16 mouse cellular contexts compared by ENCODE assay signal in genomic region chr6:85335352-85335751, GRCm38 (mm10). TPM values are rescaled to one million over a fixed set of nuclear protein-coding genes. Genes with fewer than 3 reads are reported as not detected.
DNase-seq lines count a peak whose midpoint lies in the region; ATAC-seq and TF ChIP-seq lines count a peak whose summit lies in the region.
"Had no signal": no experiment of that assay in that cellular context is flagged by ENCODE, and none has a peak within 500 bp of the region (broad histone marks: within the 10 kb centered on the region; RNA-seq: fewer than 3 reads in every experiment).

No protein-coding gene starts in this region.

- ATAC-seq in stomach, embryonic 16.5 days (ENCODE audit: insufficient read depth, low FRiP score), result no peak
- ATAC-seq in stomach, postnatal 0 days (ENCODE audit: low FRiP score, low TSS enrichment), result no peak
- ATAC-seq: forebrain, embryonic 13.5 days; forebrain, embryonic 15.5 days; forebrain, postnatal 0 days had no signal

- H3K27me3 ChIP-seq in stomach, embryonic 16.5 days (ENCODE audit: control insufficient read depth, insufficient read depth, low read length), result no peaks in the 10 kb centered on the region
- H3K27me3 ChIP-seq in stomach, postnatal 0 days (ENCODE audit: control insufficient read depth, insufficient read depth, low read length), result no peaks in the 10 kb centered on the region
- H3K27me3 ChIP-seq: forebrain, embryonic 15.5 days had no signal

- no peak for TF ChIP-seq EP300 in stomach, postnatal 0 days (optimal IDR thresholded peaks at IDR 0.05)

- intact Hi-C loops in gastrocnemius, adult 2 months (cut with DNase I), result no loop called here

- no peak for TF ChIP-seq CTCF in stomach, postnatal 0 days (IDR thresholded peaks at IDR 0.05; ENCODE audit: low read depth)
- TF ChIP-seq CTCF in gastrocnemius, adult 2 months (IDR thresholded peaks at IDR 0.05), result no peak

- peak overlapping the region; percentile 13 for H3K27ac ChIP-seq in stomach, embryonic 16.5 days (ENCODE audit: low read length)
- H3K27ac ChIP-seq in stomach, postnatal 0 days (replicated peaks), result no peak overlapping the region
- no peak overlapping the region for H3K27ac ChIP-seq in gastrocnemius, adult 2 months
- H3K27ac ChIP-seq: embryonic facial prominence, embryonic 10.5 days; embryonic facial prominence, embryonic 12.5 days; forebrain, embryonic 13.5 days; forebrain, embryonic 15.5 days had no signal

- no peak overlapping the region for H3K4me3 ChIP-seq in stomach, embryonic 16.5 days (replicated peaks; ENCODE audit: low read length)
- H3K4me3 ChIP-seq in stomach, postnatal 0 days (ENCODE audit: low read depth, low read length), result no peak overlapping the region
- H3K4me3 ChIP-seq in gastrocnemius, adult 2 months, result no peak overlapping the region
- H3K4me3 ChIP-seq: embryonic facial prominence, embryonic 10.5 days; embryonic facial prominence, embryonic 12.5 days; forebrain, embryonic 13.5 days; forebrain, embryonic 15.5 days had no signal

- H3K4me1 ChIP-seq in stomach, embryonic 16.5 days (ENCODE audit: control insufficient read depth, insufficient read depth, low read length), result peaks cover 13% of the 10 kb centered on the region
- H3K4me1 ChIP-seq in stomach, postnatal 0 days (replicated peaks; ENCODE audit: control insufficient read depth, insufficient read depth), result peaks cover 3% of the 10 kb centered on the region; the same call in 1 of the 2 replicates

- DNase-seq in cerebellum, adult 9-10 months, result peak; percentile 40
- no peak for DNase-seq in cerebellum, adult 11 months
- peak; percentile 91 for DNase-seq in heart, adult 11 months
- no peak for DNase-seq in heart, adult 9 months (ENCODE audit: low spot score in 2 of 2)
- peak; percentile 11 for DNase-seq in stomach, postnatal 0 days (ENCODE audit: low spot score)
- DNase-seq in gastrocnemius, adult 2 months, result no peak
- DNase-seq: adrenal gland, adult 8-10 months; adrenal gland, postnatal 14 days; adrenal gland, postnatal 36 days; cerebellum, postnatal 10 days; forebrain, postnatal 0 days had no signal

- 63% methylated on average over 3 of the region's 3 CpGs for WGBS in stomach, embryonic 16.5 days
- 64% methylated on average over 3 of the region's 3 CpGs for WGBS in stomach, postnatal 0 days

- no peak overlapping the region for H3K4me2 ChIP-seq in stomach, embryonic 16.5 days (ENCODE audit: low read depth, low read length)
- H3K4me2 ChIP-seq in stomach, postnatal 0 days (replicated peaks; ENCODE audit: low read depth), result no peak overlapping the region
- H3K4me2 ChIP-seq: embryonic facial prominence, embryonic 12.5 days; forebrain, embryonic 13.5 days; forebrain, embryonic 15.5 days had no signal

- H3K36me3 ChIP-seq in stomach, embryonic 16.5 days (ENCODE audit: control insufficient read depth, insufficient read depth, low read length), result 0 out of 2 replicates have a peak, but pooled peaks cover 4% of the 10 kb centered on the region
- H3K36me3 ChIP-seq in stomach, postnatal 0 days (ENCODE audit: control insufficient read depth, insufficient read depth, low read length), result 0 out of 2 replicates have a peak, but pooled peaks cover 3% of the 10 kb centered on the region
- H3K36me3 ChIP-seq: embryonic facial prominence, embryonic 10.5 days; forebrain, embryonic 15.5 days had no signal

- H3K9me3 ChIP-seq in stomach, embryonic 16.5 days (replicated peaks; ENCODE audit: control insufficient read depth, low read length), result no peaks in the 10 kb centered on the region
- no peaks in the 10 kb centered on the region for H3K9me3 ChIP-seq in stomach, postnatal 0 days (ENCODE audit: control insufficient read depth, low read length)
- H3K9me3 ChIP-seq: embryonic facial prominence, embryonic 10.5 days; embryonic facial prominence, embryonic 12.5 days; forebrain, embryonic 13.5 days; forebrain, embryonic 15.5 days had no signal

- peak overlapping the region; percentile 38; the same call in 1 of the 2 replicates for H3K9ac ChIP-seq in stomach, embryonic 16.5 days (ENCODE audit: low read length)
- H3K9ac ChIP-seq in stomach, postnatal 0 days (ENCODE audit: low read length), result no peak overlapping the region
- H3K9ac ChIP-seq: embryonic facial prominence, embryonic 12.5 days; forebrain, embryonic 13.5 days; forebrain, embryonic 15.5 days; forebrain, postnatal 0 days had no signal

RNA-seq across cellular contexts. Expression of gene Sfxn5, which starts 2.1 kb away (rescaled TPM):
- 10.7 and 11.0 TPM in 2 replicates for polyA plus RNA-seq in stomach, embryonic 16.5 days (2015; fragmentation: Nextera tagmentation; extraction: Ambion mirVana)
- 8.4 and 8.9 TPM in 2 replicates for polyA plus RNA-seq in stomach, postnatal 0 days (2015; fragmentation: Nextera tagmentation; extraction: Ambion mirVana)
- total RNA-seq in gastrocnemius, adult 2 months (2021), result 1 to 10 TPM; 5.9 to 7.3 TPM

RNA-seq across cellular contexts. Expression of gene Rab11fip5, which starts 39.1 kb away (rescaled TPM):
- 10.1 and 10.2 TPM in 2 replicates for polyA plus RNA-seq in stomach, embryonic 16.5 days (2015; fragmentation: Nextera tagmentation; extraction: Ambion mirVana)
- 7.6 and 8.3 TPM in 2 replicates for polyA plus RNA-seq in stomach, postnatal 0 days (2015; fragmentation: Nextera tagmentation; extraction: Ambion mirVana)
- total RNA-seq in gastrocnemius, adult 2 months (2021), result 10 to 100 TPM; 24.2 to 28.2 TPM

Comparison
In these comparisons a context has a peak if more than half of its experiments do, and no peak if none do; other contexts are left out.
1. DNase-seq: peak in cerebellum, adult 9-10 months (single experiment), heart, adult 11 months (single experiment) and stomach, postnatal 0 days (single experiment); none in cerebellum, adult 11 months (single experiment), heart, adult 9 months (0 of 2) and gastrocnemius, adult 2 months (single experiment).